ENCODE assay signal across 9 mouse cellular contexts in the genomic region with DNA sequence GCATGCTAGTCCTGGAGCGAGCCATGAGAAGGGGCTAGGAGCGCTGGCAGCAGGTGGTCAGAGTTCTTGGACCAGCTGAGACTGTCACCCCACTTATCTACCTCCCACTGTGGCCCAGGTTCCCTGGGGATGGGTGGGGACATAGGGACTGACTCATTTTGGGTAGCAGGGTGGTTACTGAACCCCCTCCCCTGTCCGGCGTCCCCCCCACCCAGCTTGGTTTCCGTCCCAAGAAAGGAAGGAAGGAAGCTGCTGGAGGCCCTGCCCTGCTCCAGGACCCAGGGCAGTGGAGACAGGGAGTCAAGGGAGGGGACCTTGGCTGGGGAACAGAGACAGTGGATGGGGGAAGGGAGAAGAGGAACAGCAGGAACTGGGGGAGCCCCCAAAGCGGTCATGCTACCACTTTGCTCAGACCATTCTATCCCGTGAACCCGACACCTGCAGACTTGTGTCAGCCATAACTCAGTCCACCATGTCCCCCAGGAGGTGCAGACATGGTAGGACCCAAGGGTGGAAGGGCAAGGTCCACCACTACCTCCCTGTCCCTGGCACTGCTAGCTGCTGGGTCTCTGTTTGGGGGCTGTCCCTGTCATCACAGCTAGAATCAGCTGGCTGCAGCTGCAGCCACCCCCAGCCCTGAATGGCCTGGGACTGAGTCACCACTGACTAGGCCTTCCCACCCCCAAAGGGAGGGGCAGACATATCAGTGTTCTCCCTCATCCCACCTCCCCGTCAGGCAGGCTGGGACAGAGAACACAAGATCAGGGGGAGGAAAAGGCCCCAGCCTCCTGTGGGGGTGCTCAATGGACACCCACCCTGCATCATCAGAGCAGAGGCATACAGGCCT. TPM values are rescaled to one million over a fixed set of nuclear protein-coding genes. Genes with fewer than 3 reads are reported as not detected.
DNase-seq lines count a peak whose midpoint lies in the region; ATAC-seq and TF ChIP-seq lines count a peak whose summit lies in the region.
"Had no signal": no experiment of that assay in that cellular context is flagged by ENCODE, and none has a peak within 500 bp of the region (broad histone marks: within the 10 kb centered on the region; RNA-seq: fewer than 3 reads in every experiment).

No protein-coding gene starts in this region.

- TF ChIP-seq EP300 in lung, postnatal 0 days (IDR thresholded peaks at IDR 0.05): peak; percentile 86

- H3K4me1 ChIP-seq in lung, postnatal 0 days (ENCODE audit: insufficient read depth, low read depth, low read length): peaks cover 24% of the 10 kb centered on the region

- peaks cover 20% of the 10 kb centered on the region for H3K36me3 ChIP-seq in lung, postnatal 0 days (ENCODE audit: insufficient read depth, low read length)

- no peak for TF ChIP-seq CTCF in lung, postnatal 0 days (IDR thresholded peaks at IDR 0.05)

- 51% methylated on average over 9 of the region's 9 CpGs for WGBS in lung, postnatal 0 days

- H3K4me3 ChIP-seq in lung, postnatal 0 days (ENCODE audit: low read depth, low read length): peak overlapping the region; percentile 30

- peak; percentile 72 for ATAC-seq in lung, postnatal 0 days

- H3K27me3 ChIP-seq in lung, postnatal 0 days (replicated peaks; ENCODE audit: insufficient read depth, low read length): no peaks in the 10 kb centered on the region

- H3K9me3 ChIP-seq in lung, postnatal 0 days (ENCODE audit: low read length): no peaks in the 10 kb centered on the region

- DNase-seq in gastrocnemius, postnatal 25 days: peak; percentile 68
- DNase-seq in gastrocnemius, adult 18-20 months (ENCODE audit: low spot score): no peak
- DNase-seq in heart, adult 8-10 months (ENCODE audit: low spot score): peak; percentile 84
- peak; percentile 61 for DNase-seq in kidney, adult 9 months
- DNase-seq in lung, postnatal 0 days (ENCODE audit: low spot score): peak; percentile 70
- no peak for DNase-seq in thymus, postnatal 14 days
- no peak for DNase-seq in left cerebral cortex, postnatal 36 days (ENCODE audit: low spot score in 2 of 2)
- no peak for DNase-seq in cerebellum, postnatal 10 days

- H3K9ac ChIP-seq in lung, postnatal 0 days (replicated peaks; ENCODE audit: low read depth): peak overlapping the region; percentile 34; the same call in 1 of the 2 replicates

- peak overlapping the region; percentile 46 for H3K4me2 ChIP-seq in lung, postnatal 0 days (replicated peaks; ENCODE audit: low read depth, low read length)

- peak overlapping the region; percentile 92 for H3K27ac ChIP-seq in lung, postnatal 0 days (ENCODE audit: low read length)

- intact Hi-C loops in left cerebral cortex, postnatal 36 days (cut with DNase I): no loop called here

RNA-seq across cellular contexts. Expression of a gene that starts 5.0 kb away (rescaled TPM):
- total RNA-seq in gastrocnemius, postnatal 25 days (2021): 10 to 100 TPM; 36.6 to 41.8 TPM
- 10 to 100 TPM; 31.8 to 55.0 TPM for total RNA-seq in gastrocnemius, adult 18-20 months (2021)
- total RNA-seq in heart, adult 8-10 months (2022): 100 to 1,000 TPM in 2 of 4 experiments, 10 to 100 TPM in 2; 87.7 to 110 (median 101) TPM
- polyA plus RNA-seq in lung, postnatal 0 days (2015; fragmentation: Nextera tagmentation; extraction: Ambion mirVana): 316 and 341 TPM in 2 replicates
- total RNA-seq in left cerebral cortex, postnatal 36 days (2021): 10 to 100 TPM; 51.0 to 51.2 TPM

RNA-seq across cellular contexts. Expression of a gene that starts 12.6 kb away (rescaled TPM):
- total RNA-seq in gastrocnemius, postnatal 25 days (2021): 1 to 10 TPM; 2.6 to 4.2 TPM
- 1 to 10 TPM; 2.5 to 3.5 TPM for total RNA-seq in gastrocnemius, adult 18-20 months (2021)
- 1 to 10 TPM; 2.6 to 3.5 (median 2.8) TPM for total RNA-seq in heart, adult 8-10 months (2022)
- polyA plus RNA-seq in lung, postnatal 0 days (2015; fragmentation: Nextera tagmentation; extraction: Ambion mirVana): 13.6 and 13.8 TPM in 2 replicates
- total RNA-seq in left cerebral cortex, postnatal 36 days (2021): 1 to 10 TPM; 4.2 to 6.6 TPM

RNA-seq across cellular contexts. Expression of a gene that starts 12.7 kb away (rescaled TPM):
- 10 to 100 TPM; 65.8 to 67.8 TPM for total RNA-seq in gastrocnemius, postnatal 25 days (2021)
- 100 to 1,000 TPM in 1 of 2 experiments, 10 to 100 TPM in 1; 83.2 to 105 TPM for total RNA-seq in gastrocnemius, adult 18-20 months (2021)
- total RNA-seq in heart, adult 8-10 months (2022): 100 to 1,000 TPM; 123 to 135 (median 133) TPM
- polyA plus RNA-seq in lung, postnatal 0 days (2015; fragmentation: Nextera tagmentation; extraction: Ambion mirVana): 31.7 and 32.8 TPM in 2 replicates
- total RNA-seq in left cerebral cortex, postnatal 36 days (2021): 100 to 1,000 TPM; 116 to 157 TPM

RNA-seq across cellular contexts. Expression of a gene that starts 13.2 kb away (rescaled TPM):
- total RNA-seq in gastrocnemius, postnatal 25 days (2021): not detected
- total RNA-seq in gastrocnemius, adult 18-20 months (2021): not detected
- not detected for total RNA-seq in heart, adult 8-10 months (2022)
- polyA plus RNA-seq in lung, postnatal 0 days (2015; fragmentation: Nextera tagmentation; extraction: Ambion mirVana): 8.6 and 10.3 TPM in 2 replicates
- total RNA-seq in left cerebral cortex, postnatal 36 days (2021): 1 to 10 TPM; 1.1 to 1.3 TPM
- polyA plus RNA-seq: large intestine, adult 2 months had no signal

RNA-seq across cellular contexts. Expression of a gene that starts 24.4 kb away (rescaled TPM):
- 10 to 100 TPM; 17.7 to 20.2 TPM for total RNA-seq in gastrocnemius, postnatal 25 days (2021)
- 10 to 100 TPM; 23.1 to 25.4 TPM for total RNA-seq in gastrocnemius, adult 18-20 months (2021)
- 10 to 100 TPM; 14.3 to 17.0 (median 15.9) TPM for total RNA-seq in heart, adult 8-10 months (2022)
- 10.5 and 11.9 TPM in 2 replicates for polyA plus RNA-seq in lung, postnatal 0 days (2015; fragmentation: Nextera tagmentation; extraction: Ambion mirVana)
- total RNA-seq in left cerebral cortex, postnatal 36 days (2021): 10 to 100 TPM; 30.5 to 45.1 TPM

Comparison
In these comparisons a context has a peak if more than half of its experiments do, and no peak if none do; other contexts are left out.
1. DNase-seq: peak in gastrocnemius, postnatal 25 days (single experiment), heart, adult 8-10 months (single experiment), kidney, adult 9 months (single experiment) and lung, postnatal 0 days (single experiment); none in gastrocnemius, adult 18-20 months (single experiment), thymus, postnatal 14 days (single experiment), left cerebral cortex, postnatal 36 days (0 of 2) and cerebellum, postnatal 10 days (0 of 2).